19 mouse cellular contexts compared by ENCODE assay signal in the genomic region with DNA sequence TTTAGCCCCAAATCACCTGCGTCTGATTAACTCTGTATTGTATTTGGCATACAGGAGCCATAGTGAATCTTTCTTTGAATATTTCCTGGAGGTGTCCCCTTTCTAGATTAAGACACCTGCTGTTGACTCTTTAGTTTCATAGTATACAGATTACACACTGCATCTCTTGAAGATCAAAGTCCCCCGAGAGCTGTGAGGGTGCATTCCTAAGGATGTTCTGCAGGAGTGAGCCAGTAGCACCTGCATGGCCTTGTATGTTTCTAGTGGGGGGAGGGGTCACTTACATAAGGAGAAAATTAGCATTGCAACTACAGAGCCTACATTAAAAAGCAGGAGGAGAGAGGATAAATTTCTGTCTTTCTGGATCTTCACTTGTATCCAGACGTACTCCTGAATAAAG.
A peak's percentile ranks its signal among the peaks of the same experiment; 100 is the strongest.
DNase-seq lines count a peak whose midpoint lies in the region; ATAC-seq and TF ChIP-seq lines count a peak whose summit lies in the region.
"Had no signal": no experiment of that assay in that cellular context is flagged by ENCODE, and none has a peak within 500 bp of the region (broad histone marks: within the 10 kb centered on the region; RNA-seq: fewer than 3 reads in every experiment).

No protein-coding gene starts in this region.

- no peak overlapping the region for H3K27ac ChIP-seq in intestine, embryonic 15.5 days
- H3K27ac ChIP-seq in intestine, embryonic 16.5 days (ENCODE audit: low read length) = no peak overlapping the region
- H3K27ac ChIP-seq in intestine, postnatal 0 days (ENCODE audit: low read depth, low read length) = no peak overlapping the region
- H3K27ac ChIP-seq: embryonic facial prominence, embryonic 13.5 days; forebrain, embryonic 13.5 days; forebrain, embryonic 15.5 days had no signal

- peak; percentile 7 for DNase-seq in kidney, postnatal 14 days
- DNase-seq in kidney, postnatal 4 days = no peak
- peak; percentile 4 for DNase-seq in large intestine, adult 2 months (ENCODE audit: low read depth, low spot score)
- no peak for DNase-seq in gastrocnemius, postnatal 14 days
- DNase-seq: adrenal gland, adult 2 months; adrenal gland, postnatal 10 days; adrenal gland, postnatal 25 days; cerebellum, adult 11 months; cerebellum, adult 18-20 months; cerebellum, adult 8-10 months; cerebellum, adult 9-11 months; cerebellum, postnatal 14 days; forebrain, postnatal 0 days had no signal

- no peaks in the 10 kb centered on the region for H3K4me1 ChIP-seq in intestine, embryonic 15.5 days (replicated peaks)
- H3K4me1 ChIP-seq in intestine, embryonic 16.5 days (ENCODE audit: control insufficient read depth, insufficient read depth, low read length) = peaks cover 2% of the 10 kb centered on the region; the same call in 1 of the 2 replicates
- H3K4me1 ChIP-seq in intestine, postnatal 0 days (replicated peaks; ENCODE audit: control insufficient read depth, insufficient read depth, low read length) = no peaks in the 10 kb centered on the region
- H3K4me1 ChIP-seq: embryonic facial prominence, embryonic 13.5 days; forebrain, embryonic 13.5 days; forebrain, embryonic 15.5 days had no signal

- no peaks in the 10 kb centered on the region for H3K36me3 ChIP-seq in intestine, embryonic 15.5 days
- no peaks in the 10 kb centered on the region for H3K36me3 ChIP-seq in intestine, embryonic 16.5 days (ENCODE audit: control insufficient read depth, insufficient read depth, low read length)
- no peaks in the 10 kb centered on the region for H3K36me3 ChIP-seq in intestine, postnatal 0 days (ENCODE audit: control insufficient read depth, insufficient read depth)
- H3K36me3 ChIP-seq: embryonic facial prominence, embryonic 13.5 days; forebrain, embryonic 15.5 days had no signal

- H3K9me3 ChIP-seq in intestine, embryonic 15.5 days = no peaks in the 10 kb centered on the region
- H3K9me3 ChIP-seq in intestine, embryonic 16.5 days (ENCODE audit: control insufficient read depth, low read length) = no peaks in the 10 kb centered on the region
- no peaks in the 10 kb centered on the region for H3K9me3 ChIP-seq in intestine, postnatal 0 days (ENCODE audit: control insufficient read depth)
- H3K9me3 ChIP-seq: embryonic facial prominence, embryonic 13.5 days; forebrain, embryonic 13.5 days; forebrain, embryonic 15.5 days had no signal

- H3K4me2 ChIP-seq in intestine, embryonic 15.5 days (replicated peaks) = no peak overlapping the region
- H3K4me2 ChIP-seq in intestine, embryonic 16.5 days (ENCODE audit: low read depth, low read length) = no peak overlapping the region
- H3K4me2 ChIP-seq in intestine, postnatal 0 days (replicated peaks; ENCODE audit: low read depth) = no peak overlapping the region
- H3K4me2 ChIP-seq: embryonic facial prominence, embryonic 13.5 days; forebrain, embryonic 13.5 days; forebrain, embryonic 15.5 days had no signal

- H3K27me3 ChIP-seq in intestine, embryonic 15.5 days (replicated peaks) = no peaks in the 10 kb centered on the region
- H3K27me3 ChIP-seq in intestine, embryonic 16.5 days (replicated peaks; ENCODE audit: control insufficient read depth, insufficient read depth, low read length) = no peaks in the 10 kb centered on the region
- no peaks in the 10 kb centered on the region for H3K27me3 ChIP-seq in intestine, postnatal 0 days (replicated peaks; ENCODE audit: control insufficient read depth, insufficient read depth, low read length)
- H3K27me3 ChIP-seq: embryonic facial prominence, embryonic 13.5 days; forebrain, embryonic 13.5 days; forebrain, embryonic 15.5 days had no signal

- ATAC-seq in intestine, embryonic 15.5 days = peak; percentile 45; the same call in 1 of the 2 replicates
- ATAC-seq in intestine, embryonic 16.5 days = no peak
- ATAC-seq in intestine, postnatal 0 days = peak; percentile 56
- ATAC-seq: forebrain, embryonic 13.5 days; forebrain, embryonic 15.5 days; forebrain, postnatal 0 days had no signal

- 58% methylated on average over 3 of the region's 3 CpGs for WGBS in intestine, embryonic 15.5 days
- 65% methylated on average over 3 of the region's 3 CpGs for WGBS in intestine, embryonic 16.5 days
- WGBS in intestine, postnatal 0 days = 42% methylated on average over 3 of the region's 3 CpGs
- WGBS in large intestine, adult 2 months = 28% methylated on average over 3 of the region's 3 CpGs

- no peak for TF ChIP-seq CTCF in intestine, postnatal 0 days (IDR thresholded peaks at IDR 0.05; ENCODE audit: low read depth)

- no peak overlapping the region for H3K9ac ChIP-seq in intestine, embryonic 15.5 days
- H3K9ac ChIP-seq in intestine, embryonic 16.5 days (ENCODE audit: low read depth, low read length) = no peak overlapping the region
- no peak overlapping the region for H3K9ac ChIP-seq in intestine, postnatal 0 days (ENCODE audit: low read depth, low read length)
- H3K9ac ChIP-seq: embryonic facial prominence, embryonic 13.5 days; forebrain, embryonic 13.5 days; forebrain, embryonic 15.5 days; forebrain, postnatal 0 days had no signal

- H3K4me3 ChIP-seq in intestine, embryonic 15.5 days (replicated peaks) = no peak overlapping the region
- no peak overlapping the region for H3K4me3 ChIP-seq in intestine, embryonic 16.5 days (ENCODE audit: low read length)
- no peak overlapping the region for H3K4me3 ChIP-seq in intestine, postnatal 0 days (ENCODE audit: low read depth, low read length)
- H3K4me3 ChIP-seq: embryonic facial prominence, embryonic 13.5 days; forebrain, embryonic 13.5 days; forebrain, embryonic 15.5 days had no signal

- intact Hi-C loops in gastrocnemius, postnatal 14 days (cut with DNase I; ENCODE audit: low total_unique reads) = no loop called here

Comparison
In these comparisons a context has a peak if more than half of its experiments do, and no peak if none do; other contexts are left out.
1. DNase-seq: peak in kidney, postnatal 14 days (single experiment) and large intestine, adult 2 months (single experiment); none in kidney, postnatal 4 days (0 of 2) and gastrocnemius, postnatal 14 days (single experiment).